Mouse (Mus musculus) lung, embryonic 14.5 days (tissue): ENCODE results near the gene Dlgap4. TPM values are rescaled to one million over a fixed set of nuclear protein-coding genes. Genes with fewer than 3 reads are reported as not detected.

Experiments
- ATAC-seq: fragments of 200-750 bp; cut with Nextera tagmentation; 2 replicates; pipeline ENCODE4 v1.8.0; 2017; ENCODE audit warnings: mild to moderate bottlenecking, moderate TSS enrichment, moderate library complexity; ENCODE audit not compliant: insufficient read depth
- DNase-seq: peaks from one replicate; pipeline ENCODE4 v3.0.0-alpha.2; 2015
- H3K27ac ChIP-seq: fragments of 300-500 bp; sonication (generic); 2 replicates; pipeline ENCODE4 v1.5.1; 2014; ENCODE audit warnings: low read depth, mild to moderate bottlenecking, moderate library complexity
- H3K27me3 ChIP-seq: fragments of 300-500 bp; sonication (generic); 2 replicates; pipeline ENCODE4 v1.6.1; 2014; ENCODE audit warnings: low read length, control low read depth; ENCODE audit not compliant: insufficient read depth
- H3K36me3 ChIP-seq: fragments of 300-500 bp; sonication (generic); 2 replicates; pipeline ENCODE4 v1.6.1; 2014; ENCODE audit warnings: control low read depth; ENCODE audit not compliant: insufficient read depth
- H3K4me1 ChIP-seq: fragments of 300-500 bp; sonication (generic); 2 replicates; pipeline ENCODE4 v1.6.1; 2014; ENCODE audit warnings: antibody characterized with exemption, control low read depth; ENCODE audit not compliant: insufficient read depth
- H3K4me2 ChIP-seq: fragments of 300-500 bp; sonication (generic); 2 replicates; pipeline ENCODE4 v1.6.1; 2014; ENCODE audit warnings: mild to moderate bottlenecking
- H3K4me3 ChIP-seq: fragments of 300-500 bp; sonication (generic); 2 replicates; pipeline ENCODE4 v1.5.1; 2014; ENCODE audit warnings: low read depth, low read length
- H3K9ac ChIP-seq: fragments of 300-500 bp; sonication (generic); 2 replicates; pipeline ENCODE4 v1.6.1; 2014
- H3K9me3 ChIP-seq: fragments of 300-500 bp; sonication (generic); 2 replicates; pipeline ENCODE4 v1.6.1; 2016; ENCODE audit warnings: low read depth, low read length, control low read depth
- CTCF ChIP-seq: IDR thresholded peaks from 2 replicates; pipeline ENCODE4 v1.5.1; 2016; ENCODE audit warnings: antibody characterized with exemption, low read depth
- WGBS: fragments of 180-500 bp; shearing (Covaris S2); extraction: QIAGEN DNeasy Blood & Tissue Kit; methylation state at CpG from one replicate; pipeline ENCODE4 v1.1.7; 2014; 5-methylcytosine and 5-hydroxymethylcytosine counted together
- polyA plus RNA-seq: library from polyadenylated mRNA; unstranded; fragments of >200 nt; fragmentation: Nextera tagmentation; extraction: Ambion mirVana; gene quantifications from 2 replicates; pipeline ENCODE4 v1.2.1, GENCODE M21; 2014

Dlgap4 gene
- polyA plus RNA-seq, 1 experiment from 2014 or later = 78.7 TPM

- Histone ChIP-seq H3K27ac (no peak overlapping the region), H3K4me2 (0 out of 2 replicates have a peak overlapping the region, but pooled peaks have one; percentile 5), H3K4me3 (no peak overlapping the region), H3K4me1 (peaks cover 19% of the 10 kb centered on the region), H3K9ac (no peak overlapping the region), H3K9me3 (no peaks in the 10 kb centered on the region), H3K36me3 (no peaks in the 10 kb centered on the region), H3K27me3 (no peaks in the 10 kb centered on the region)
- no peak for TF ChIP-seq CTCF
- no peak for ATAC-seq
- DNase-seq = no peak
- 35% methylated on average over 3 of the region's 3 CpGs for WGBS
Measured at GRCm38 (mm10) chr2:156726878-156727277, 113.4 kb downstream of the Dlgap4 start.

- no peak for ATAC-seq
- peaks cover 14% of the 10 kb centered on the region for H3K4me1 ChIP-seq
- 47% methylated on average over 9 of the region's 10 CpGs for WGBS
- no peak for DNase-seq
- no peak overlapping the region for H3K4me3 ChIP-seq
- no peaks in the 10 kb centered on the region for H3K9me3 ChIP-seq
- H3K36me3 ChIP-seq = no peaks in the 10 kb centered on the region
- TF ChIP-seq CTCF = no peak
- no peak overlapping the region for H3K9ac ChIP-seq
- peak overlapping the region; percentile 72 for H3K27ac ChIP-seq
- no peaks in the 10 kb centered on the region for H3K27me3 ChIP-seq
- H3K4me2 ChIP-seq = peak overlapping the region; percentile 36
Measured at GRCm38 (mm10) chr2:156729537-156730469, 116.3 kb downstream of the Dlgap4 start.

GRCm38 (mm10) chr2:156730501-156730921 lies 117.0 kb downstream of the Dlgap4 start:
- no peak for ATAC-seq
- Histone ChIP-seq H3K27ac (peak overlapping the region; percentile 72; the same call in 1 of the 2 replicates), H3K9me3 (no peaks in the 10 kb centered on the region), H3K4me1 (peaks cover 14% of the 10 kb centered on the region), H3K36me3 (no peaks in the 10 kb centered on the region), H3K9ac (no peak overlapping the region), H3K4me2 (peak overlapping the region; percentile 36), H3K4me3 (no peak overlapping the region), H3K27me3 (no peaks in the 10 kb centered on the region)
- no peak for TF ChIP-seq CTCF
- DNase-seq = no peak
- WGBS = 77% methylated on average over 12 of the region's 12 CpGs

GRCm38 (mm10) chr2:156731592-156731991 lies 118.1 kb downstream of the Dlgap4 start:
- Histone ChIP-seq H3K27ac (0 out of 2 replicates have a peak overlapping the region, but pooled peaks have one; percentile 12), H3K9me3 (no peaks in the 10 kb centered on the region), H3K27me3 (no peaks in the 10 kb centered on the region), H3K4me1 (peaks cover 12% of the 10 kb centered on the region), H3K36me3 (no peaks in the 10 kb centered on the region), H3K4me3 (no peak overlapping the region), H3K9ac (no peak overlapping the region), H3K4me2 (no peak overlapping the region)
- no peak for TF ChIP-seq CTCF
- no peak for DNase-seq
- no peak for ATAC-seq

- DNase-seq = no peak
- peaks cover 7% of the 10 kb centered on the region; the same call in 1 of the 2 replicates for H3K4me1 ChIP-seq
- no peaks in the 10 kb centered on the region for H3K27me3 ChIP-seq
- no peak overlapping the region for H3K9ac ChIP-seq
- no peak for ATAC-seq
- H3K4me3 ChIP-seq = no peak overlapping the region
- WGBS = 48% methylated on average over 6 of the region's 6 CpGs
- no peaks in the 10 kb centered on the region for H3K9me3 ChIP-seq
- H3K27ac ChIP-seq = 0 out of 2 replicates have a peak overlapping the region, but pooled peaks have one; percentile 12
- H3K4me2 ChIP-seq = no peak overlapping the region
- H3K36me3 ChIP-seq = no peaks in the 10 kb centered on the region
- TF ChIP-seq CTCF = no peak
Measured at GRCm38 (mm10) chr2:156732109-156732508, 118.6 kb downstream of the Dlgap4 start.

- Histone ChIP-seq H3K4me2 (no peak overlapping the region), H3K4me1 (0 out of 2 replicates have a peak, but pooled peaks cover 7% of the 10 kb centered on the region), H3K4me3 (no peak overlapping the region), H3K27ac (no peak overlapping the region), H3K9me3 (no peaks in the 10 kb centered on the region), H3K9ac (no peak overlapping the region), H3K27me3 (no peaks in the 10 kb centered on the region), H3K36me3 (no peaks in the 10 kb centered on the region)
- WGBS = 51% methylated on average over 3 of the region's 3 CpGs
- ATAC-seq = no peak
- DNase-seq = no peak
- no peak for TF ChIP-seq CTCF
Measured at GRCm38 (mm10) chr2:156735761-156736335, 122.3 kb downstream of the Dlgap4 start.

- no peak overlapping the region for H3K27ac ChIP-seq
- no peaks in the 10 kb centered on the region for H3K9me3 ChIP-seq
- no peaks in the 10 kb centered on the region for H3K36me3 ChIP-seq
- TF ChIP-seq CTCF = no peak
- H3K4me2 ChIP-seq = no peak overlapping the region
- WGBS = 27% methylated on average over 7 of the region's 7 CpGs
- H3K9ac ChIP-seq = no peak overlapping the region
- H3K4me1 ChIP-seq = 0 out of 2 replicates have a peak, but pooled peaks cover 11% of the 10 kb centered on the region
- ATAC-seq = no peak
- no peak for DNase-seq
- no peak overlapping the region for H3K4me3 ChIP-seq
- no peaks in the 10 kb centered on the region for H3K27me3 ChIP-seq
Measured at GRCm38 (mm10) chr2:156736846-156737245, 123.3 kb downstream of the Dlgap4 start.
